Mouse (Mus musculus): ENCODE data around the gene Dip2a.

The Dip2a gene

DNA sequence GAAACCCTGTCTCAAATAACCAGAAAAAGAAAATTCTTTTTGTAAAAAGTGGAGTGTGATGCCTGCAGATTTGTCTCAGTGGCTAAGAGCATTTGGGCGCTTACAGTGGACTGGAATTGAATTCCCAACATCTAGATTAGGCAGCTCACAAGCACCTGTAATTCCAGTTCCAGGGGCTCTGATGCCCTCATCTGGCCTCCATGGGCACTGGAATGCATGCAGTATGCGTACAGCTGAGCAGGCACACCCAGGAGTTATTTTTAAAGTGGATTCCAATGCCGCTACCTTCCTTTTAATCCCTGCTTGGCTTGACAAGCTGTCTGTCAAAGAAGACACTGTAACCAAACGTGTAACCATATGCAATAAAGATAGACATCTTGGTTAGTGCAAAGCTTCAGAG, 105.7 kb downstream of the Dip2a start:
- no peak for DNase-seq

DNA sequence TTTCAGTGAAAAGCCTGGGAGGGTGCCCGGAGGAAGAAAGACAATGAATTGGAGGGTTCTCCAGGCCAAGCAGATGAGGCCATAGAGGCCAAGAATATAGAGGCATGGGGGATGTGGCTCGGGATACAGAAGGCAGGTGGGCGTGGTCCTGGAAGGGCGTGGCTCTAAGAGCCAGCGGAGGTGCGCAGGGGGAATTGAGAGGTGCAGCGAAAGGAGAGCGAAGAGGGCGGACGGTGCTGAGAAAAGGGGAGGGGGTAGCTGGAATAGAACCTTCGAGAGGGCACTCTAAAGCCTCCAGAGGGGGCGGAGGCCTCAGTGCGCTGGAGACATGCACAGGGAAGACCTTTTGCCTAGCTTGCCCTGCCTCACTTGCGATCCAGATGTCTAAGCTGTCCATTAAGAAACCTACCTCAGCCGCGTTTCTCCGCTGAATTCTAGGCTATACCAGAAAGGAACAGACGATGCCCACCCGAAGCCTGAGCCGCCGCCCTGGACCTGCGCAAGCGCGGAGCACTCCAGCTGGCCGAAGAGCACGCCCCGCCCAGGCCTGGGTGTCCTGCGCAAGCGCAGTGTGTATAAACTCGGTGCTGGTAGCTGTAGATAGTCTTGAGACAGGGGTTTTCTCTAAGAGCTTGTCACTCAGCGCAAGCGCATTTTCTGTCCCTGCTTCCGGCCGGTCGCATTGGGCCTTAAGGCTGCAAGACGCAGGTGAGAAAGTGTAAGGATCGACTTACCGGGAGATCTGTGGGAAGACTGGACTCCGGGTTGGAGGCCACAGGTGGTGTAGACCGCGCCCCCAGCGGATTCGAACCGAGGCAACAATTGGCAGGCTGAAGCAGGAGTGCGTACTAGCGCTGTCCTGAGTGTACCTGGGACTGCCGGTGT, 107.5 kb downstream of the Dip2a start, which contains the start of gene Prmt2:
Gene Prmt2 (minus strand): TSS at position 525 of the 885 bp plus-strand sequence.
- peak; percentile 99 for DNase-seq

DNA sequence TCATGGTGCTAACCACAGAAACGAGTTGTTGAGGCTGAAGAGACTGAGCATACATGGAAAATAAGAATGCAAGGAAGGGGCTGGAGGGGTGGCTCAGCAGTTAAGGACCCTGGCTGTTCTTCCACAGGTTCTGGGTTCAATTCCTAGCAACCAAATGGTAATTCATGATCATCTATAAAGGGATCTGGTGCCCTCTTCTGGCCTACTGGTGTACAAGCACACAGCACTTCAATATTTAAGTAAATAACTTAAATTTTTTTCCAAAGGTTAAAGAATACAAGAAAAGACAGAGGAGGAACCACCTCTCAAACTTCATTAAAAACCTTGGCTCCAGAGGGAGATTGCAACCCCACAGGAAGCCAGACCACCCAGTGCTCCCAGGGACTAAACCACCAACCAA, 115.5 kb downstream of the Dip2a start:
- DNase-seq: peak; percentile 75

DNA sequence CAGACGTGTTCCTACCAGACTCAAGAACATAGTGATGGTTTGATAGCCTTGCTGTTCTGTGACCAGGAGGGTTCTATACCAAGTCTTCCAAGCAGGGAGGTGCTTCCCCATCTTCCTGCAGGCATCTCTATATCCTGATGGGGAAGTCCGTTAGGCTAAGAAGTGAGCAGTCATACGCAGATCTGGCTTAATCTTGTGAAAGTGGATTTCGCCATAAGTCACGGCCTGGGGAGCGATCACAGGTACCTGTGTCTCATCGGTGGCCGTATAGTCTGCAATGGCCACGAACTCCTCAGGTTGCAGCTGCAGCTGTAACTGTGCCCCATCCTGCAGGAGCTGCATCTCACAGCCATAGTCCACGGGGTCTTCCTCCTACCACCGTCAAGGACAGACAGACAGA, 119.1 kb downstream of the Dip2a start:
- DNase-seq: peak; percentile 49

DNA sequence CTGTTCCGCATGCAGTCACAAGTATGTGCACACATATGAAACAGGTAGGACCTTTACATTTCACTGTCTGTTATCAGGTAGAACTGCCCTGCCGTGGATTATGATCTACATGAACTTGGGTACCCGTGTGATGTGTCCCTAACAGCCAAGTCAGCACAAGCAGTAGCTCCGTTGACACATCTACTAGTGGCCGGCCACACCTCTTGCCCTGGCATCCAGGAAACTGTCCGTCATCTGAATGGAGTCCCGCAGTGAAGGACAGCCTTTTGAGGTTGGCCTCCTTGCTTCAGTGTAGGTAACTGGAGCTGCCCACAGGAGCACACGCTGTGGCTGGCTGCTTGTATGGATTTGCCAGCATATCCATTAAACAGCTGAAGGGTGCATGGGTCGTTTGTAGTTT, 126.9 kb downstream of the Dip2a start:
- DNase-seq: peak; percentile 79

DNA sequence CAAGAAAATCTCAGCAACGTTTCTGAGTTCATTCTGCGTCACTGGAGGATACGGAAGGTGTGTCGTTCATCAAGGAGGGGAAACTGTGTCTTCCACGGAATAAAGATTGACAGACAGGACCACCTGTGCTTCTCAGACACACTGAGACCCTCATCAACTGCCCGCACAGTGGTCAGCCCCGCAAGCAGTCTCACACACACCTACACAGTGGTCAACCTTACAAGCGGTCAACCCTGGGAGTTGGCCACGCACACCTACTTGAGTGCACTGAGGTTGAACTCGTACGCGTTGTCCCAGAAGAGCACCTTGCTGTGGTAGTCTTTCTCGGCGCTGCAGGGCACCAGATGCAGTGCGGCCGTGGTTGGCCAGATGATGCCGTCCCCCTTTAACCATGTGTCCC, 128.0 kb downstream of the Dip2a start:
- DNase-seq: peak; percentile 83

DNA sequence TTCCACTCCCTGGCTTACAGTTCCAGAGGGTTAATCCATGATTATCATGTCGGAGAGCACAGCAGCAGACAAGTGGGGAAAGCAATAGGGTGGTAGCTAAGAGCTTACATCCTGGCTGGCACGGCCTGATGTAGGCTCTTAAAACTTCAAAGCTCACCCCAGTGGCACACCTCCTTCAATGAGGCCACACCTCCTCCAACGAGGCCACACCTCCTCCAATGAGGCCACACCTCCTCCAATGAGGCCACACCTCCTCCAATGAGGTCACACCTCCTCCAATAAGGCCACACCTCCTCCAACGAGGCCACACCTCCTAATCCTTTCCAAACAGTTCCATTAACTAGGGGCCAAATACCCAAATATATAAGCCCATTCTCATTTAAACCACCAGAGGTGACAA, 130.9 kb downstream of the Dip2a start:
- DNase-seq: peak; percentile 88

DNA sequence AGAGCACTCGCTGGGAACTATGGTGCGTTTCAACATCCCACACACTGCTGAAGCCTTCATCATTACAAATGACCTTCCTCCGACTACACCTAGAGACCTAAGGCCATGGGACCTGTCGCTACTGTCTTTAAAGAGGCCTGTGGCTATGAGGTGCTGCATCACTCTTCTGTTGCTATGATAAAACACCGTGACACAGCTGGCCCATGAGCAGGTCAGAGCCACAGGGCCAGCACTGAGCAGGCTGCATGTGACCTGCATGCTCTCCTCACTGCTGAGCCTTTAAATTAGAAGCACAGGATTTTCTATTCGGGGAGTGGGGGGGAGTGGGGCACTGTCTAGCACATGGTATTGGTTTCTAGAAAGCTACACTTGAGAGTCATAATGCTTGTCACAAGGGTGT, 133.0 kb downstream of the Dip2a start:
- peak; percentile 77 for DNase-seq

DNA sequence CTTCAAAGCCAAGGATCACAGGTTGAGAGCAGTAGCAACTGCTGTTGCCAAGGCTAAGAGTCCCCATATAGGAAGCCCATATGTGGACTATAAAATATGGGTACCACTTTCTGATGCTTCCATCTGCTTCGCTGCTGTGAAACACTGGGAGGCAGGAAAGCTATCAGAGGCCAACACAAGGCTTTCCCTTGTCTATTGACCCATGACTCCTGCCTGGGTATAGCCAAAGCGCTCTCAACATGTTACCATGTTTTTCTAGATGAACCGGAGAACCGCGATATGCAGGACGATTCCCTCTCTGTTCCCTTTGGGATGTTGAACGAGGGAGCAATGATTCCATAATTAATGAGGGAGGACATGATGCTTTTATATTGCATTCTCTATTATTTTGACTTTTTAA, 134.3 kb downstream of the Dip2a start:
- peak; percentile 66 for DNase-seq
